Mouse (Mus musculus): ENCODE results near the gene Zbtb20.

DNA sequence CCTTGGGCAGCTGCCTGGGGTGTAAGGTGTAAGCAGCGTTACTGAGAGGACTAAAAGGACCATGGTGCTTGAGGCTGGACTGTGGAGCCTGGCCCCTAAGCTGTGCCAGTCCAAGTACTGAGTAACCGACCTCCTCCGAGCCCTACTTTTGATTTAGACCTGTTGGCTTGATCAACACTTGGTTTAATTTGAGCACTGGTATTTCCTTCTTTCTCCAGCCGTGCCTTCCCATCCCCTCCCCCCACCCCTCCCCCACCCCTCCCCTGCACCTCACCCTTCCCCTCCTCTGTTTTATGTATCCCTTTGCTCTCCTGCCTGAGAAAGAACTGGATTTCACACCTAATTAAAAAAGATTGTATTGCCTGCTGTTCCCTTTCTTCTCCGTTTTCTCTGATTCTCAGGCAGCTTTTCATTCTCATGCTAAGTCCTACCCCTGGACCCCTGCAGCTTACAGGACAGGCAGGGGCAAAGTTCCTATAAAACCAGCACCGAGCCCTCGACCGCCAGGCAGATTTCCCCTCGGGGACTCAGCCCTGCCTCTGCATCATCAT is 728.0 kb downstream of the Zbtb20 start:
- TF ChIP-seq POLR2A (IDR thresholded peaks at IDR 0.05; ENCODE audit: insufficient read depth, low read depth, low read length) (no peak), EP300 (IDR thresholded peaks at IDR 0.05; ENCODE audit: insufficient read depth, low read depth, low read length) (no peak)

All from heart, adult 2 months (tissue).